In the genomic region with DNA sequence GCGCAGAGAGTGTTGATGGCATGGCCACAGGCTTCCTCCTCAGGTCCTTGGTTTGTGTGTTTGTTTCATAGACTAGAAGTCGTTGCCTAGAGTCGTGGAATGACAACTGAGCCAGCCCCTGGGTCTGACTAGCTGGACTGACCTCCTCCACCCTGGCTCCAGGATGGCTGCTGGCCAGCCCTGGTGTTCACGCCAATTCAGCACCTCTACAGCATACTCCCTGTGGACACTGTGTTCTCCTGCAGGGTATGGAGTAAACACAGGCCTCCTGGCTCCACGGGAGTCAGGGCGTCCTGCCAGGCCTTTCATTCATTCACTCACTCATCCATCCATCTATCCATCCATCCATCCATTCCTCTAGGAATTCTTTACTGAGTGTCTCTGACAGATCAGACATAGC, we compare ENCODE assay signal across 8 mouse cellular contexts. TPM values are rescaled to one million over a fixed set of nuclear protein-coding genes. Genes with fewer than 3 reads are reported as not detected.
DNase-seq lines count a peak whose midpoint lies in the region; ATAC-seq and TF ChIP-seq lines count a peak whose summit lies in the region.

No protein-coding gene starts in this region.

- no peaks in the 10 kb centered on the region for H3K27me3 ChIP-seq in heart, embryonic 12.5 days (replicated peaks)
- H3K27me3 ChIP-seq in testis, adult 2 months (ENCODE audit: control insufficient read depth, insufficient read depth, low read length) = no peaks in the 10 kb centered on the region

- no peak for TF ChIP-seq POLR2A in testis, adult 2 months (IDR thresholded peaks at IDR 0.05; ENCODE audit: control insufficient read depth, low read depth, low read length)

- peaks cover 40% of the 10 kb centered on the region for H3K4me1 ChIP-seq in heart, embryonic 12.5 days (replicated peaks)
- H3K4me1 ChIP-seq in testis, adult 2 months (ENCODE audit: control insufficient read depth, insufficient read depth, low read length) = peaks cover 6% of the 10 kb centered on the region

- no peaks in the 10 kb centered on the region for H3K36me3 ChIP-seq in heart, embryonic 12.5 days
- no peaks in the 10 kb centered on the region for H3K36me3 ChIP-seq in testis, adult 2 months (ENCODE audit: control insufficient read depth, insufficient read depth, low read length)

- no peak overlapping the region for H3K4me3 ChIP-seq in heart, embryonic 12.5 days
- H3K4me3 ChIP-seq in testis, adult 2 months (ENCODE audit: control insufficient read depth, low read depth, low read length) = no peak overlapping the region

- no peak for ATAC-seq in heart, embryonic 12.5 days (ENCODE audit: insufficient number of reproducible peaks, low FRiP score)
- no peak for ATAC-seq in megakaryocyte, adult 5-6 weeks (ENCODE audit: poor library complexity, severe bottlenecking)

- 44% methylated on average over 6 of the region's 6 CpGs for WGBS in heart, embryonic 12.5 days

- intact Hi-C loops in left cerebral cortex, postnatal 10 days (cut with DNase I) = no loop called here

- H3K27ac ChIP-seq in heart, embryonic 12.5 days (ENCODE audit: poor library complexity, severe bottlenecking) = peak overlapping the region; percentile 85
- H3K27ac ChIP-seq in testis, adult 2 months (ENCODE audit: control insufficient read depth, insufficient read depth, low read depth, low read length) = peak overlapping the region; percentile 30; the same call in 1 of the 2 replicates

- peak; percentile 31 to 75 for DNase-seq in left cerebral cortex, postnatal 10 days (ENCODE audit: extremely low spot score in 1 of 2, low spot score in 2 of 2)
- DNase-seq in left cerebral cortex, adult 18-20 months (ENCODE audit: low spot score in 2 of 2) = no peak
- peak; percentile 64 for DNase-seq in adrenal gland, postnatal 25 days
- peak; percentile 95 to 97 for DNase-seq in kidney, postnatal 36 days
- DNase-seq in natural killer cell, adult 2 months (ENCODE audit: low spot score in 2 of 2) = no peak

- TF ChIP-seq CTCF in testis, adult 2 months (IDR thresholded peaks at IDR 0.05; ENCODE audit: control insufficient read depth, insufficient read depth, insufficient replicate concordance, low read depth, low read length) = no peak

- no peak overlapping the region for H3K4me2 ChIP-seq in heart, embryonic 12.5 days

- no peak overlapping the region for H3K9ac ChIP-seq in heart, embryonic 12.5 days

- H3K9me3 ChIP-seq in heart, embryonic 12.5 days (replicated peaks) = no peaks in the 10 kb centered on the region

RNA-seq across cellular contexts. Expression of a gene that starts 22.9 kb away (rescaled TPM):
- 10 to 100 TPM; 44.5 to 57.4 TPM for total RNA-seq in left cerebral cortex, postnatal 10 days (2021)
- total RNA-seq in left cerebral cortex, adult 18-20 months (2021) = 10 to 100 TPM; 46.6 to 54.5 TPM
- total RNA-seq in adrenal gland, postnatal 25 days (2021) = 179 and 220 TPM in 2 replicates
- polyA plus RNA-seq in heart, embryonic 12.5 days (2016; fragmentation: Nextera tagmentation; extraction: Ambion mirVana) = 1.1 and 2.1 TPM in 2 replicates
- 7.2 and 9.6 TPM in 2 replicates for polyA plus RNA-seq in testis, adult 2 months (2012; rRNA removed)
- 0.31 and 0.68 TPM in 2 replicates for total RNA-seq in megakaryocyte, adult 5-6 weeks (2015)
- total RNA-seq in megakaryocyte, adult 5-6 weeks (2017) = 0.45 and 0.55 TPM in 2 replicates

RNA-seq across cellular contexts. Expression of a gene that starts 46.7 kb away (rescaled TPM):
- total RNA-seq in left cerebral cortex, postnatal 10 days (2021) = 10 to 100 TPM; 12.9 to 22.0 TPM
- 10 to 100 TPM; 23.9 to 24.8 TPM for total RNA-seq in left cerebral cortex, adult 18-20 months (2021)
- total RNA-seq in adrenal gland, postnatal 25 days (2021) = 38.4 and 44.5 TPM in 2 replicates
- polyA plus RNA-seq in heart, embryonic 12.5 days (2016; fragmentation: Nextera tagmentation; extraction: Ambion mirVana) = 6.6 and 7.3 TPM in 2 replicates
- 7.6 and 7.7 TPM in 2 replicates for polyA plus RNA-seq in testis, adult 2 months (2012; rRNA removed)
- total RNA-seq in megakaryocyte, adult 5-6 weeks (2015) = not detected in 2 replicates
- not detected in 2 replicates for total RNA-seq in megakaryocyte, adult 5-6 weeks (2017)

Comparison
In these comparisons a context has a peak if more than half of its experiments do, and no peak if none do; other contexts are left out.
1. DNase-seq: peak in left cerebral cortex, postnatal 10 days (2 of 2), adrenal gland, postnatal 25 days (single experiment) and kidney, postnatal 36 days (2 of 2); none in left cerebral cortex, adult 18-20 months (0 of 2) and natural killer cell, adult 2 months (0 of 2).
2. RNA of a gene that starts 22.9 kb away (total RNA-seq): 179 to 220 TPM in adrenal gland, postnatal 25 days, 44.5 to 57.4 TPM in left cerebral cortex, postnatal 10 days and 46.6 to 54.5 TPM in left cerebral cortex, adult 18-20 months; 0.31 to 0.68 TPM in megakaryocyte, adult 5-6 weeks; every median in the first group is over 10 times any median in the second.
3. RNA of a gene that starts 46.7 kb away (total RNA-seq): 38.4 to 44.5 TPM in adrenal gland, postnatal 25 days, 23.9 to 24.8 TPM in left cerebral cortex, adult 18-20 months and 12.9 to 22.0 TPM in left cerebral cortex, postnatal 10 days; not detected in megakaryocyte, adult 5-6 weeks; every median in the first group is over 10 times any median in the second.